Mouse (Mus musculus) heart, embryonic 12.5 days (tissue): ENCODE measurements around the gene H2-Eb2. TPM values are rescaled to one million over a fixed set of nuclear protein-coding genes. Genes with fewer than 3 reads are reported as not detected.

ENCODE experiments used
- ATAC-seq: fragments of 200-750 bp; cut with Nextera tagmentation; 2 replicates; pipeline ENCODE4 v1.8.0; 2017; ENCODE audit warnings: moderate TSS enrichment, moderate library complexity; ENCODE audit not compliant: insufficient number of reproducible peaks, low FRiP score
- H3K27ac ChIP-seq: fragments of 300-500 bp; sonication (generic); 2 replicates; pipeline ENCODE4 v1.5.1; 2016; ENCODE audit warnings: mild to moderate bottlenecking, moderate library complexity; ENCODE audit not compliant: poor library complexity, severe bottlenecking
- H3K27me3 ChIP-seq: fragments of 300-500 bp; sonication (generic); replicated peaks from 2 replicates; pipeline ENCODE4 v1.6.1; 2016; ENCODE audit warnings: mild to moderate bottlenecking, moderate library complexity
- H3K36me3 ChIP-seq: fragments of 300-500 bp; sonication (generic); 2 replicates; pipeline ENCODE4 v1.6.1; 2016; ENCODE audit warnings: mild to moderate bottlenecking, moderate library complexity
- H3K4me1 ChIP-seq: fragments of 300-500 bp; sonication (generic); replicated peaks from 2 replicates; pipeline ENCODE4 v1.6.1; 2016; ENCODE audit warnings: mild to moderate bottlenecking
- H3K4me2 ChIP-seq: fragments of 300-500 bp; sonication (generic); 2 replicates; pipeline ENCODE4 v1.6.1; 2016; ENCODE audit warnings: mild to moderate bottlenecking, moderate library complexity
- H3K4me3 ChIP-seq: fragments of 300-500 bp; sonication (generic); 2 replicates; pipeline ENCODE4 v1.5.1; 2016; ENCODE audit warnings: mild to moderate bottlenecking
- H3K9ac ChIP-seq: fragments of 300-500 bp; sonication (generic); 2 replicates; pipeline ENCODE4 v1.6.1; 2016; ENCODE audit warnings: mild to moderate bottlenecking, moderate library complexity
- H3K9me3 ChIP-seq: fragments of 300-500 bp; sonication (generic); replicated peaks from 2 replicates; pipeline ENCODE4 v1.6.1; 2016; ENCODE audit warnings: mild to moderate bottlenecking, moderate library complexity
- WGBS: fragments of 180-500 bp; shearing (Covaris S2); methylation state at CpG from one replicate; pipeline ENCODE4 v1.1.7; 2016; 5-methylcytosine and 5-hydroxymethylcytosine counted together
- polyA plus RNA-seq: library from polyadenylated mRNA; unstranded; fragments of >200 nt; fragmentation: Nextera tagmentation; extraction: Ambion mirVana; gene quantifications from 2 replicates; pipeline ENCODE4 v1.2.1, GENCODE M21; 2016

H2-Eb2 gene
- polyA plus RNA-seq, 1 experiment from 2014 or later: not detected

DNA sequence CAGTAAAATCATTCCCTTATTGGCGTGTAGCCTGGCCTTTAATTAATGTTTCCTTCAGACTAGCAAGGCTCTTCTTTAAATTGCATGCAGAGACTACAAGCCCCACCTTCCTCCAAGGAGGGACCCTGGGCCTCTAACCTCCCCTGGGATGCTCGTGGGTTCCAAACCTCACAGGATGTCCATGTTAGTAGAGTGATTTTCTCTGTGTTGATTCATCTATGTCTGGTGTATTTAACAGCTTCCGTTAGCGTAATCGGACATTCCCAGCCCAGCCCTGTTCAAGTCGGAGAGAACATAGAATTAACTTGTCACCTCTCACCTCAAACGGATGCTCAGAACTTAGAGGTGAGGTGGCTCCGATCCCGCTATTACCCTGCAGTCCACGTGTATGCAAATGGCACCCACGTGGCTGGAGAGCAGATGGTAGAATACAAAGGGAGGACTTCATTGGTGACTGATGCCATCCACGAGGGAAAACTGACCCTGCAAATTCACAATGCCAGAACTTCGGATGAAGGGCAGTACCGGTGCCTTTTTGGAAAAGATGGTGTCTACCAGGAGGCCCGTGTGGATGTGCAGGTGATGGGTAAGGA, 37.6 kb downstream of the H2-Eb2 start:
- no peak overlapping the region for H3K4me3 ChIP-seq
- WGBS: 80% methylated on average over 15 of the region's 15 CpGs
- H3K9ac ChIP-seq: no peak overlapping the region
- H3K4me1 ChIP-seq: no peaks in the 10 kb centered on the region
- H3K4me2 ChIP-seq: no peak overlapping the region
- 0 out of 2 replicates have a peak, but pooled peaks cover 7% of the 10 kb centered on the region for H3K27me3 ChIP-seq
- H3K9me3 ChIP-seq: peaks cover 4% of the 10 kb centered on the region; the same call in 1 of the 2 replicates
- no peak overlapping the region for H3K27ac ChIP-seq
- no peak for ATAC-seq
- no peaks in the 10 kb centered on the region for H3K36me3 ChIP-seq

DNA sequence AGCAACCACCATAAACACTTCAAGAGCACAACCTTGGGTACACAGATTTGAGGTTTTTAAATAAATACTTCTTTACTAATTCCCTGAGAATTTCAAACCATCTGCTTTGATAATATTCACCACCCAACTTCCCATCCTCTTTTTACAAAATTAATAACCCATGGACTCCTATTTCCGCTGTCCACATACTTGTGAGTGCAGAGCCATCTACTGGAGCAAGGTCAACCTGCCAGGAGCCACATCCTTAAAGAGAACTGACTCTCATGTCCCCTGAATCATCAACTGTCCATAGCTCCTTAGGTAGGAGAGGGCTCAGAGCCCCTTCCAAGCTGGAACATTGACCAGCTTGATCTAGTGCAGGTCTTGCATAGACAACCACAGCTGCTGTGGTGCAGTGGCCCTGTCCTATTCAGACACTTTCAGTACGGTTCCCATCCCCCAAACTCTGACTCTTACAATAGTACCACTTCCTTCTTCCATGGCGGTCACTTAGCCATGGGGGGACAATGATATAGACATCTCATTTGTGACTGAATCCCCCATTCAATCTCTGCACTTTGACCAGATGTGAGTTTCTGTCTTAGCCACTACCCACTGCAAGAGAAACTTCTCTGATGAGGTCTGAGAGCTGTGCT, 38.3 kb downstream of the H2-Eb2 start:
- no peaks in the 10 kb centered on the region for H3K4me1 ChIP-seq
- H3K9me3 ChIP-seq: peaks cover 4% of the 10 kb centered on the region; the same call in 1 of the 2 replicates
- no peak overlapping the region for H3K4me2 ChIP-seq
- H3K36me3 ChIP-seq: no peaks in the 10 kb centered on the region
- 0 out of 2 replicates have a peak, but pooled peaks cover 7% of the 10 kb centered on the region for H3K27me3 ChIP-seq
- no peak overlapping the region for H3K27ac ChIP-seq
- no peak overlapping the region for H3K9ac ChIP-seq
- no peak overlapping the region for H3K4me3 ChIP-seq
- no peak for ATAC-seq
- WGBS: 72% methylated on average over 3 of the region's 3 CpGs

DNA sequence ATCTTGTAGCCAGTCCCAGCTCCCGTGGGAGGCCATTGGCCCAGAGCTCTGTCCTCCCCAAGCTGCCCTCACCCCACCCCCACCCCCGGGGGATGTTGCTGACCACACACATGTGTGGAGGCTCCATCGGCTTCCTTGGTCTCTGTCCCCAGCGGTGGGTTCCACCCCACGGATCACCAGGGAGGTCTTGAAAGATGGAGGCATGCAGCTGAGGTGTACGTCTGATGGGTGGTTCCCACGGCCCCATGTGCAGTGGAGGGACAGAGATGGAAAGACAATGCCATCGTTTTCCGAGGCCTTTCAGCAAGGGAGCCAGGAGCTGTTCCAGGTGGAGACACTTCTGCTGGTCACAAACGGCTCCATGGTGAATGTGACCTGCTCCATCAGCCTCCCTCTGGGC, 39.6 kb downstream of the H2-Eb2 start:
- Histone ChIP-seq H3K27me3 (0 out of 2 replicates have a peak, but pooled peaks cover 7% of the 10 kb centered on the region), H3K36me3 (no peaks in the 10 kb centered on the region), H3K4me2 (no peak overlapping the region), H3K9me3 (peaks cover 4% of the 10 kb centered on the region; the same call in 1 of the 2 replicates), H3K9ac (no peak overlapping the region), H3K4me1 (no peaks in the 10 kb centered on the region), H3K4me3 (no peak overlapping the region), H3K27ac (no peak overlapping the region)
- no peak for ATAC-seq
- 69% methylated on average over 10 of the region's 10 CpGs for WGBS

DNA sequence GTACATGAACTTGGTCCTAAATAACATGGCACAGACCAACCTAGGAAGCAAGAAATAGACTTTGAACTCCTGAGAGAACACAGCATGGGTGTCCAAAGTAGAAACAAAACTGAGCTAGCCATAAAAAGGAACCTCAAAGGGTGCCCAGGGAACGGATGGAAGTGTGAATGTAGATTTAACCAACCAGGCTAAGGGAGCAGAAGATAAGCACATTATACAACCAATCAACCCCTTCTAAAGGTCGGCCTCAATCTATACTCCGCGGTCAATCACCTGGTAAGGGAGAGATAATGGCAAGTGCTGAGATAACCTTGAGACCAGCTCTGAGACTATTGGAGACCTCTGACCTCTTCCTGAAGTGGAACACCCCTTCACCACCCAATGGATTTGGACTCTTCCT, 45.1 kb downstream of the H2-Eb2 start:
- H3K27me3 ChIP-seq: no peaks in the 10 kb centered on the region; the same call in 1 of the 2 replicates
- no peak overlapping the region for H3K4me2 ChIP-seq
- H3K4me3 ChIP-seq: no peak overlapping the region
- no peaks in the 10 kb centered on the region for H3K36me3 ChIP-seq
- no peak overlapping the region for H3K27ac ChIP-seq
- 54% methylated on average over 4 of the region's 4 CpGs for WGBS
- no peak overlapping the region for H3K9ac ChIP-seq
- no peak for ATAC-seq
- H3K4me1 ChIP-seq: no peaks in the 10 kb centered on the region
- peaks cover 4% of the 10 kb centered on the region; the same call in 1 of the 2 replicates for H3K9me3 ChIP-seq

DNA sequence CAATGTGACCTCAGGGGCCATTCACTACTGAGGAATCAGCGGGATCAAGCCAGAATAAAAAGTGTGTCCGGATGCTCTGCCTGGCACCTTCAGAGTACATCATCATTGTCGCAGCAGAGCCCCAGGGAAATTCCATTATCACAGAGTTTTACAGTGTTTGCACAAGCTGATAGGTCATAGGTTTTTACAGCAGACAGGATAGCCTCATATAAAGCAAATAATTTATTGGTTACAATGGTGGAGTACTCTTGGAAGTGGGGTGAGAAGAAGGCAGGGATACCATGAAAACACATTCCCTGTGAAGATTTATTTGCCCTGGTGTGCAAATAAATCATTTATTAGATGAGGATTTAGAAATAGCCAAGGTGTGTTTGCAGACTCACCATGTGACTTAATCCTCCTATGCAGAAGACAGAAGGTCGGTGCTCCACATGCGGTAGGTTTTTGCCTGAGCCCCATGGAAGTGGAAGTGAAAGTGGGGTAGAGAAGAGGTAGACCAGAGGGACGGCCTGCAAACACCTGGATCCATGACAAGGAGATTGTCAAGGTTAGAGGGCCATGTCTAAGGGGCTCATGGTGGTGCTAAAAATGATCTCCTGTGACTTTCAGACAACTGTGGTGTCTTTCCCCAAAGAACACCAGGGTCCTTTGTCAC, 47.7 kb downstream of the H2-Eb2 start:
- Histone ChIP-seq H3K9me3 (no peaks in the 10 kb centered on the region), H3K36me3 (no peaks in the 10 kb centered on the region), H3K4me3 (no peak overlapping the region), H3K4me1 (no peaks in the 10 kb centered on the region), H3K27me3 (peaks cover 3% of the 10 kb centered on the region; the same call in 1 of the 2 replicates), H3K4me2 (no peak overlapping the region), H3K9ac (no peak overlapping the region), H3K27ac (no peak overlapping the region)
- WGBS: 74% methylated on average over 6 of the region's 6 CpGs
- ATAC-seq: no peak

DNA sequence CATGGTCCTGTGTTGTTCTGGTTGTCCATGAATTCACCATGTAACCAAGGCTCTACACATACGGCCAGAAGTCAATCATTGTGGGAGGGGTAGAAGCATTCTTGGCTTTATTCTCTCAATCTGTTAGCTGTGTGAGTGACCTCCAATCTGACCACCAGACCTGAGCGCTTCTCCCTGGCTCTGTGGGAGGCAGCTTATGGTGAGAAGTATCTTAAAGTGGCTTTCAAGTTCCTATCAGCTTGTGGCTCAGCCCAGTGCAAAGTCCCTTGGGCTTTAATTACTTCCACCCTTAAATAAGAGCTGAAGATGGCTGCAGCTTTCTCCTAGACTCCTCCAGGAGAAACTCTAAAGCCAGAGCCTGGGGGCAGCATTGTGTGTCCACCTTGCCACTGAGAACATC, 51.4 kb downstream of the H2-Eb2 start, which contains the start of gene Btnl1:
Gene Btnl1, plus strand, starts transcription at position 286 of the 400 bp plus-strand sequence.
- Histone ChIP-seq H3K4me3 (no peak within 1 kb of the TSS), H3K4me2 (no peak within 1 kb of the TSS), H3K36me3 (no peaks in the 10 kb centered on the region), H3K27ac (no peak within 1 kb of the TSS), H3K4me1 (no peaks in the 10 kb centered on the region), H3K9ac (no peak within 1 kb of the TSS), H3K27me3 (peaks cover 4% of the 10 kb centered on the region; the same call in 1 of the 2 replicates), H3K9me3 (no peaks in the 10 kb centered on the region)
- 64% methylated on average over 2 of the region's 2 CpGs for WGBS
- ATAC-seq: no peak

DNA sequence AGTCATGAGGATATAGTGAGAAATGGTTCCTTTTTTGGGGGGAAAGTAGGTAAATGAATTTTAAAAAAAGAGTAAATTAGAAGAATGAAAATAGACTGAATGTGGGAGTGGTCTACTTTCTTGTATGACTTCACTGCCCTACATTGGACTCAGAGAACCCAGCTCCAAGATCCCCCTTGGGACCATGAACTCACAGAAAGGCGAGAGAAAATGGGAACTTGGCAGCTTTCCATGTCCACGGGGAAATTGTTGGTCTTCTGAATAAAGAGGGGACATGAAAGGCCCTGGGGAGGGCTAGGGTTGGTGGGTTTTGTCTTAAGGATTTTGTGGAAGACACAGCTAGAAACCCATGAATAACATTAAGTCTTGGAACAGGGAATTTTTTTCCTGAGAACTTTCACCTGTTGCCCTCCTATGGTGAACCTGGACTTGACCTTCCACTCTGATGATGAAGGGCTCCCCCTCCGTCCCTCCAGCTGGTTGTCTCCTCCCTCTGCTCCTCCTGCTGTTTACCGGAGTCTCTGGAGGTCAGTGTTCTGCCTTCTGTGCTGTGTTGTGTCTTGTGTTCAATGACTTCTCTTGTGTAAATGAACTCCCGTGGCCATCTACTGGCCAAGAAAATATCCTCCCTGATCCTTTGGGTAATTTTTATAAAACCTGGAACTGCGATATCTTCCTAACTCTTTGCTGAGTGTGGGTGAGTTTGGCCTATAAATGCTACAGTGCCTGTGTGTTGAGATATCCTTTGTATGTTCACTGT, 52.2 kb downstream of the H2-Eb2 start:
- H3K36me3 ChIP-seq: no peaks in the 10 kb centered on the region
- H3K27ac ChIP-seq: no peak overlapping the region
- ATAC-seq: no peak
- no peak overlapping the region for H3K4me2 ChIP-seq
- H3K4me1 ChIP-seq: no peaks in the 10 kb centered on the region
- no peak overlapping the region for H3K4me3 ChIP-seq
- H3K9ac ChIP-seq: no peak overlapping the region
- peaks cover 11% of the 10 kb centered on the region; the same call in 1 of the 2 replicates for H3K27me3 ChIP-seq
- WGBS: 54% methylated on average over 6 of the region's 6 CpGs
- H3K9me3 ChIP-seq: no peaks in the 10 kb centered on the region

DNA sequence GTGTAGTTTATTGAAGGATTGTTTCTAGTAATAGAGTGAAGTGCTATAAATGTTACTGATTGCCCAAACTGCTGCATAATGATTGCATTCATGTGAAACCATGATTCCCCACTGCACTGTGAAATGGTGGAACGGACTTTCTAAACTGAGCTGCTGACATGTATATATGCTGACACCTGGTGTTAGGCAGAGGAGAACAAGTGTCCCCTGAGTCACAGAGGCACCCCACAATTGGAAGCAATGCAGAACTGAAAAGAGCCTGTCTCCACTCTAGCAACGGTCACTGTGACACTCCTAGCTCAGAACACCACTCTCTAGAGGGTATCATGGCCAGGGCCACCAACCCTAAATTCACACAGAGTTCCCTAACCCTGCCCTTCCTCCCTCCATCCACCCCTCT, 53.3 kb downstream of the H2-Eb2 start:
- Histone ChIP-seq H3K4me3 (no peak overlapping the region), H3K36me3 (no peaks in the 10 kb centered on the region), H3K9ac (no peak overlapping the region), H3K27ac (no peak overlapping the region), H3K9me3 (no peaks in the 10 kb centered on the region), H3K27me3 (peaks cover 11% of the 10 kb centered on the region; the same call in 1 of the 2 replicates), H3K4me1 (no peaks in the 10 kb centered on the region), H3K4me2 (no peak overlapping the region)
- no peak for ATAC-seq
- WGBS: 53% methylated on average over 2 of the region's 2 CpGs

DNA sequence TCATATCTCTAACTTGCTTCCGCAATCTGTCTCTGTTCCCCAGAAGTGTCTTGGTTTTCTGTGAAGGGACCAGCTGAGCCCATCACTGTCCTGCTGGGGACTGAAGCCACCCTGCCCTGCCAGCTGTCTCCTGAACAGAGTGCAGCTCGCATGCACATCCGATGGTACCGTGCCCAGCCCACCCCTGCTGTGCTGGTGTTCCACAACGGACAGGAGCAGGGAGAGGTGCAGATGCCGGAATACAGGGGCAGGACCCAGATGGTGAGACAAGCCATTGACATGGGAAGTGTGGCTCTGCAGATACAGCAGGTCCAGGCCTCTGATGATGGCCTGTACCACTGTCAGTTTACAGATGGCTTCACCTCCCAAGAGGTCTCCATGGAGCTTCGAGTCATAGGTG, 54.0 kb downstream of the H2-Eb2 start:
- no peaks in the 10 kb centered on the region for H3K4me1 ChIP-seq
- H3K4me2 ChIP-seq: no peak overlapping the region
- no peak for ATAC-seq
- no peaks in the 10 kb centered on the region for H3K9me3 ChIP-seq
- H3K9ac ChIP-seq: no peak overlapping the region
- H3K27me3 ChIP-seq: peaks cover 11% of the 10 kb centered on the region; the same call in 1 of the 2 replicates
- H3K27ac ChIP-seq: no peak overlapping the region
- no peak overlapping the region for H3K4me3 ChIP-seq
- WGBS: 75% methylated on average over 7 of the region's 7 CpGs
- no peaks in the 10 kb centered on the region for H3K36me3 ChIP-seq

DNA sequence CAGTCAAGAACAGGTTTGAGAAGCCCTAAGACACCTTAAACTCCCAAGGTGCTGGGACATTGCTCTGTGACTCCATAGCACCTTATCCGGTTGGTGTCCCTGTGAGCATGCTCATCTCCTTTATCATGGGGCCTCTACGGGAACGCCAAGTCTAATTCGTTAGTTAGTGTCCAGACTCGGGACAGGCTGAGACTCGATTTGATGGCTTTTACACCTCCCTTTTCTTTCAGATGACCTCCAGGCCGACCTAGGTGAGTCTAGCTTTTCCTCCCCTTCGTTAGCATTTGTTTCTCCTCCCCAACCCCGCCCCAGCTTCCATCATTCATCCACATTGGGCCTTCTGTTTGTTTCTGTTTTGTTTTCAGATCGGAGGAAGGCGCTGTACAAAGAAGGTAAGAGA, 56.4 kb downstream of the H2-Eb2 start:
- Histone ChIP-seq H3K27me3 (peaks cover 11% of the 10 kb centered on the region; the same call in 1 of the 2 replicates), H3K9ac (no peak overlapping the region), H3K36me3 (no peaks in the 10 kb centered on the region), H3K4me2 (no peak overlapping the region), H3K27ac (no peak overlapping the region), H3K4me1 (no peaks in the 10 kb centered on the region), H3K9me3 (no peaks in the 10 kb centered on the region), H3K4me3 (no peak overlapping the region)
- ATAC-seq: no peak
- WGBS: 71% methylated on average over 11 of the region's 11 CpGs

DNA sequence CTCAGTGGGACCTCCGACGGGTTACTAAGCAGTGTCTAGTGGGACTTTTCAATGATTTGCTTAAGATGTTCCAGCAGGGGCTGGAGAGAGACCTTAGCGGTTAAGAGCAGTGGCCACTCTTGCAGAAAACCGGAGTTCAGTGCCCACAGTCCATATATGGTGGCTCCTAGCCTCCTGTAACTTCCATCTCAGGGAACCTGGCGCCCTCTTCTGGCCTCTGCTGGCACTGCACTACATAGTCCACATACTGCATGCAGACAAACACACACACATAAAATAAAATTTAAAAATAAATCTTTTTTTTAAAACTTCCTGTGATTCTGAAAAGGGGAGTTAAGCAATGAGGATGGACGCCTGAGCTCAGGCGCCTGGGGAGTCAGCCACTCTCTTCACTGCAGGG, 57.7 kb downstream of the H2-Eb2 start:
- no peak for ATAC-seq
- Histone ChIP-seq H3K27ac (no peak overlapping the region), H3K36me3 (no peaks in the 10 kb centered on the region), H3K4me2 (no peak overlapping the region), H3K9me3 (no peaks in the 10 kb centered on the region), H3K4me1 (no peaks in the 10 kb centered on the region), H3K9ac (no peak overlapping the region), H3K27me3 (peaks cover 7% of the 10 kb centered on the region; the same call in 1 of the 2 replicates), H3K4me3 (no peak overlapping the region)
- 68% methylated on average over 7 of the region's 7 CpGs for WGBS
